Mouse (Mus musculus): Measurements from ENCODE around the gene Tmem256. TPM values are rescaled to one million over a fixed set of nuclear protein-coding genes. Genes with fewer than 3 reads are reported as not detected.

The Tmem256 gene
- total RNA-seq, 2 experiments from 2014 or later = 129 to 134 TPM

GRCm38 (mm10) chr11:69877878-69878277, 39.6 kb downstream of the Tmem256 start, which contains the start of gene Tmem95:
Gene Tmem95 (minus strand): TSS chr11:69878018.
- no peak for DNase-seq (ENCODE audit: low spot score in 2 of 2)
- intact Hi-C loops (cut with DNase I) = loop anchor here (2.0 to 5.0 kb wide), 3 partner anchors 71 to 196 kb away; partner anchors contain the start of genes Polr2a, Senp3 and Tmem102

GRCm38 (mm10) chr11:69878399-69878798, 40.1 kb downstream of the Tmem256 start:
- intact Hi-C loops (cut with DNase I) = loop anchor here (5.0 kb wide), 2 partner anchors 71 to 196 kb away; partner anchors contain the start of genes Senp3 and Tmem102
- no peak for DNase-seq (ENCODE audit: low spot score in 2 of 2)

- intact Hi-C loops (cut with DNase I) = loop anchor here (5.0 kb wide), 2 partner anchors 72 to 197 kb away; partner anchors contain the start of genes Senp3 and Tmem102
- DNase-seq (ENCODE audit: low spot score in 2 of 2) = no peak
Observed at GRCm38 (mm10) chr11:69878952-69879351, 40.6 kb downstream of the Tmem256 start.

GRCm38 (mm10) chr11:69879711-69880110, 41.4 kb downstream of the Tmem256 start:
- no peak for DNase-seq (ENCODE audit: low spot score in 2 of 2)
- intact Hi-C loops (cut with DNase I) = loop anchor here (5.0 kb wide), 2 partner anchors 72 to 197 kb away; partner anchors contain the start of genes Senp3 and Tmem102

GRCm38 (mm10) chr11:69880506-69880852, 42.2 kb downstream of the Tmem256 start:
- DNase-seq (ENCODE audit: low spot score in 2 of 2) = peak; percentile 24 to 42
- intact Hi-C loops (cut with DNase I) = no loop called here

GRCm38 (mm10) chr11:69880853-69881603, 42.7 kb downstream of the Tmem256 start, which contains the start of gene Kctd11:
Gene Kctd11 (minus strand): TSS chr11:69881406.
- DNase-seq (ENCODE audit: low spot score in 2 of 2) = peak; percentile 60 to 72
- intact Hi-C loops (cut with DNase I) = no loop called here

GRCm38 (mm10) chr11:69881787-69882670, 43.7 kb downstream of the Tmem256 start:
- no peak for DNase-seq (ENCODE audit: low spot score in 2 of 2)
- intact Hi-C loops (cut with DNase I) = no loop called here

- no peak for DNase-seq (ENCODE audit: low spot score in 2 of 2)
- intact Hi-C loops (cut with DNase I) = no loop called here
Observed at GRCm38 (mm10) chr11:69883066-69883465, 44.8 kb downstream of the Tmem256 start.

- intact Hi-C loops (cut with DNase I) = no loop called here
Observed at GRCm38 (mm10) chr11:69883527-69884151, 45.3 kb downstream of the Tmem256 start.

GRCm38 (mm10) chr11:69884240-69884639, 45.9 kb downstream of the Tmem256 start:
- intact Hi-C loops (cut with DNase I) = no loop called here
- DNase-seq (ENCODE audit: low spot score in 2 of 2) = no peak

More at GRCm38 (mm10) chr11:69883527-69884151, 45.3 kb downstream of the Tmem256 start:
- DNase-seq (ENCODE audit: low spot score in 2 of 2) = no peak

GRCm38 (mm10) chr11:69884663-69885062, 46.3 kb downstream of the Tmem256 start:
- no peak for DNase-seq (ENCODE audit: low spot score in 2 of 2)
- intact Hi-C loops (cut with DNase I) = no loop called here

GRCm38 (mm10) chr11:69886907-69887635, 48.8 kb downstream of the Tmem256 start:
- intact Hi-C loops (cut with DNase I) = no loop called here
- DNase-seq (ENCODE audit: low spot score in 2 of 2) = no peak

Small RNA genes within 50 kb of the gene (microRNA-seq; reads per million reads assigned to microRNA genes)
- 0 reads per million in 2 experiments for gene Mir6924

Other genes starting within 250 kb of the Tmem256 start
- gene Atp1b2, start 232.6 kb upstream of the Tmem256 start, total RNA-seq (2021) = 100 to 1,000 TPM; 403 to 438 TPM
- gene Shbg, start 220.6 kb upstream of the Tmem256 start, total RNA-seq (2021) = not detected
- gene Sat2, start 216.5 kb upstream of the Tmem256 start, total RNA-seq (2021) = 1 to 10 TPM; 7.4 to 7.7 TPM
- 100 to 1,000 TPM; 122 to 133 TPM for gene Fxr2, start 205.5 kb upstream of the Tmem256 start, total RNA-seq (2021)
- gene Sox15, start 183.2 kb upstream of the Tmem256 start, total RNA-seq (2021) = not detected
- gene Mpdu1, start 175.9 kb upstream of the Tmem256 start, total RNA-seq (2021) = 10 to 100 TPM; 59.1 to 59.7 TPM
- gene Cd68, start 172.4 kb upstream of the Tmem256 start, total RNA-seq (2021) = 10 to 100 TPM; 17.5 to 19.6 TPM
- gene Eif4a1, start 166.1 kb upstream of the Tmem256 start, total RNA-seq (2021) = 100 to 1,000 TPM; 323 to 328 TPM
- gene Senp3, start 156.4 kb upstream of the Tmem256 start, total RNA-seq (2021) = 10 to 100 TPM; 94.3 to 97.5 TPM
- 1 to 10 TPM; 2.0 to 2.7 TPM for gene Tnfsf13, start 152.7 kb upstream of the Tmem256 start, total RNA-seq (2021)
- gene Tnfsf12, start 142.7 kb upstream of the Tmem256 start, total RNA-seq (2021) = 1 to 10 TPM; 8.6 to 8.9 TPM
- 1 to 10 TPM; 1.9 to 2.2 TPM for gene Tnfsfm13, start 142.4 kb upstream of the Tmem256 start, total RNA-seq (2021)
- 10 to 100 TPM; 53.3 to 53.6 TPM for gene Polr2a, start 79.9 kb upstream of the Tmem256 start, total RNA-seq (2021)
- not detected for gene Slc35g3, start 76.5 kb upstream of the Tmem256 start, total RNA-seq (2021)
- 100 to 1,000 TPM; 110 to 114 TPM for gene Zbtb4, start 72.6 kb upstream of the Tmem256 start, total RNA-seq (2021)
- gene Chrnb1, start 42.6 kb upstream of the Tmem256 start, total RNA-seq (2021) = 1 to 10 TPM; 1.3 to 2.0 TPM
- 10 to 100 TPM; 14.9 to 17.2 TPM for gene Fgf11, start 36.7 kb upstream of the Tmem256 start, total RNA-seq (2021)
- not detected for gene Tmem102, start 32.9 kb upstream of the Tmem256 start, total RNA-seq (2021)
- not detected for gene Gm39566, start 23.2 kb upstream of the Tmem256 start, total RNA-seq (2021)
- not detected for gene Spem2, start 20.0 kb upstream of the Tmem256 start, total RNA-seq (2021)
- under 1 TPM in 1 of 2 experiments, not detected in 1; 0.43 TPM for gene Spem1, start 16.3 kb upstream of the Tmem256 start, total RNA-seq (2021)
- 100 to 1,000 TPM; 233 to 248 TPM for gene Nlgn2, start 730 bp upstream of the Tmem256 start, total RNA-seq (2021)
- 10 to 100 TPM; 15.6 to 19.2 TPM for gene Plscr3, start 7.9 kb downstream of the Tmem256 start, total RNA-seq (2021)
- under 1 TPM in 1 of 2 experiments, not detected in 1; 0.27 TPM for gene Tnk1, start 20.2 kb downstream of the Tmem256 start, total RNA-seq (2021)
- gene Tmem95, start 39.5 kb downstream of the Tmem256 start, total RNA-seq (2021) = not detected
- gene Kctd11, start 42.9 kb downstream of the Tmem256 start, total RNA-seq (2021) = 1 to 10 TPM; 1.1 to 1.2 TPM
- gene Acap1, start 57.0 kb downstream of the Tmem256 start, total RNA-seq (2021) = not detected
- under 1 TPM; 0.55 to 0.60 TPM for gene 2810408A11Rik, start 62.5 kb downstream of the Tmem256 start, total RNA-seq (2021)
- gene Neurl4, start 62.6 kb downstream of the Tmem256 start, total RNA-seq (2021) = 100 to 1,000 TPM; 113 to 117 TPM
- gene Gps2, start 75.4 kb downstream of the Tmem256 start, total RNA-seq (2021) = 10 to 100 TPM; 26.9 to 33.2 TPM
- 100 to 1,000 TPM; 425 to 450 TPM for gene Eif5a, start 83.4 kb downstream of the Tmem256 start, total RNA-seq (2021)
- 10 to 100 TPM in 1 of 2 experiments, 1 to 10 TPM in 1; 6.1 to 10.7 TPM for gene Ybx2, start 97.3 kb downstream of the Tmem256 start, total RNA-seq (2021)
- 1 to 10 TPM; 2.3 to 3.5 TPM for gene Slc2a4, start 109.7 kb downstream of the Tmem256 start, total RNA-seq (2021)
- gene Cldn7, start 126.3 kb downstream of the Tmem256 start, total RNA-seq (2021) = not detected
- gene Ctdnep1, start 142.6 kb downstream of the Tmem256 start, total RNA-seq (2021) = 100 to 1,000 TPM; 117 to 129 TPM
- gene Elp5, start 144.0 kb downstream of the Tmem256 start, total RNA-seq (2021) = 100 to 1,000 TPM; 106 to 109 TPM
- gene Gabarap, start 152.6 kb downstream of the Tmem256 start, total RNA-seq (2021) = 100 to 1,000 TPM; 217 to 218 TPM
- 10 to 100 TPM; 44.6 to 47.5 TPM for gene Phf23, start 157.3 kb downstream of the Tmem256 start, total RNA-seq (2021)
- 10 to 100 TPM; 26.1 to 32.2 TPM for gene Dvl2, start 162.1 kb downstream of the Tmem256 start, total RNA-seq (2021)
- 10 to 100 TPM; 57.4 to 59.3 TPM for gene Acadvl, start 176.9 kb downstream of the Tmem256 start, total RNA-seq (2021)
- gene Dlg4, start 178.4 kb downstream of the Tmem256 start, total RNA-seq (2021) = 100 to 1,000 TPM; 931 to 954 TPM
- gene Asgr1, start 215.6 kb downstream of the Tmem256 start, total RNA-seq (2021) = 1 to 10 TPM; 1.7 to 3.1 TPM

Measured in left cerebral cortex, postnatal 25 days (tissue).